Mouse (Mus musculus) stomach, embryonic 14.5 days (tissue): ENCODE results near the gene Shf. TPM values are rescaled to one million over a fixed set of nuclear protein-coding genes. Genes with fewer than 3 reads are reported as not detected.
A peak's percentile ranks its signal among the peaks of the same experiment; 100 is the strongest.

Experiments
- ATAC-seq: fragments of 200-750 bp; cut with Nextera tagmentation; 2 replicates; pipeline ENCODE4 v1.8.0; 2017; ENCODE audit warnings: low read depth, moderate TSS enrichment; ENCODE audit not compliant: insufficient number of reproducible peaks, insufficient read depth, low FRiP score
- H3K27ac ChIP-seq: fragments of 300-500 bp; sonication (generic); 2 replicates; pipeline ENCODE4 v1.5.1; 2014; ENCODE audit warnings: mild to moderate bottlenecking, low read length, moderate library complexity, mixed read lengths
- H3K27me3 ChIP-seq: fragments of 300-500 bp; sonication (generic); 2 replicates; pipeline ENCODE4 v1.6.1; 2014; ENCODE audit warnings: low read length, control low read depth, mixed read lengths; ENCODE audit not compliant: control insufficient read depth, insufficient read depth
- H3K36me3 ChIP-seq: fragments of 300-500 bp; sonication (generic); 2 replicates; pipeline ENCODE4 v1.6.1; 2014; ENCODE audit warnings: mild to moderate bottlenecking, control low read depth, low read length, moderate library complexity, mixed read lengths; ENCODE audit not compliant: control insufficient read depth, insufficient read depth
- H3K4me1 ChIP-seq: fragments of 300-500 bp; sonication (generic); 2 replicates; pipeline ENCODE4 v1.6.1; 2014; ENCODE audit warnings: low read length, control low read depth, mixed read lengths; ENCODE audit not compliant: control insufficient read depth, insufficient read depth
- H3K4me2 ChIP-seq: fragments of 300-500 bp; sonication (generic); replicated peaks from 2 replicates; pipeline ENCODE4 v1.6.1; 2014; ENCODE audit warnings: low read depth, low read length, control low read depth
- H3K4me3 ChIP-seq: fragments of 300-500 bp; sonication (generic); 2 replicates; pipeline ENCODE4 v1.5.1; 2014; ENCODE audit warnings: low read depth, low read length, control low read depth
- H3K9ac ChIP-seq: fragments of 300-500 bp; sonication (generic); replicated peaks from 2 replicates; pipeline ENCODE4 v1.6.1; 2014; ENCODE audit warnings: low read depth, mild to moderate bottlenecking, control low read depth, low read length, moderate library complexity, mixed read lengths
- H3K9me3 ChIP-seq: fragments of 300-500 bp; sonication (generic); 2 replicates; pipeline ENCODE4 v1.6.1; 2016; ENCODE audit warnings: low read depth, low read length, control low read depth; ENCODE audit not compliant: control insufficient read depth
- WGBS: fragments of 180-500 bp; shearing (Covaris S2); extraction: QIAGEN DNeasy Blood & Tissue Kit; methylation state at CpG from one replicate; pipeline ENCODE4 v1.1.7; 2014; 5-methylcytosine and 5-hydroxymethylcytosine counted together
- polyA plus RNA-seq: library from polyadenylated mRNA; unstranded; fragments of >200 nt; fragmentation: Nextera tagmentation; extraction: Ambion mirVana; gene quantifications from 2 replicates; pipeline ENCODE4 v1.2.1, GENCODE M21; 2014

Gene Shf
- polyA plus RNA-seq, 1 experiment from 2014 or later = 5.2 TPM

- Histone ChIP-seq H3K36me3 (peaks cover 10% of the 10 kb centered on the region), H3K4me2 (no peak overlapping the region), H3K9ac (no peak overlapping the region), H3K4me3 (no peak overlapping the region), H3K27ac (no peak overlapping the region), H3K9me3 (no peaks in the 10 kb centered on the region), H3K4me1 (no peaks in the 10 kb centered on the region; the same call in 1 of the 2 replicates), H3K27me3 (no peaks in the 10 kb centered on the region)
- ATAC-seq = no peak
- 87% methylated on average over 5 of the region's 5 CpGs for WGBS
These were observed 13.6 kb downstream of the Shf start for GRCm38 (mm10) chr2:122355389-122355788.

GRCm38 (mm10) chr2:122354191-122354929 lies 14.6 kb downstream of the Shf start:
- Histone ChIP-seq H3K36me3 (peaks cover 10% of the 10 kb centered on the region), H3K27me3 (no peaks in the 10 kb centered on the region), H3K4me3 (no peak overlapping the region), H3K9me3 (no peaks in the 10 kb centered on the region), H3K9ac (no peak overlapping the region), H3K4me2 (no peak overlapping the region), H3K27ac (no peak overlapping the region), H3K4me1 (peaks cover 4% of the 10 kb centered on the region; the same call in 1 of the 2 replicates)
- no peak for ATAC-seq
- 70% methylated on average over 12 of the region's 12 CpGs for WGBS

- Histone ChIP-seq H3K27me3 (no peaks in the 10 kb centered on the region), H3K4me1 (peaks cover 8% of the 10 kb centered on the region; the same call in 1 of the 2 replicates), H3K27ac (no peak overlapping the region), H3K36me3 (peaks cover 10% of the 10 kb centered on the region), H3K4me2 (no peak overlapping the region), H3K9ac (no peak overlapping the region), H3K4me3 (no peak overlapping the region), H3K9me3 (no peaks in the 10 kb centered on the region)
- 81% methylated on average over 8 of the region's 8 CpGs for WGBS
- ATAC-seq = no peak
These were observed 15.2 kb downstream of the Shf start for GRCm38 (mm10) chr2:122353765-122354164.

- ATAC-seq = no peak
These were observed 16.0 kb downstream of the Shf start for GRCm38 (mm10) chr2:122352992-122353391.

GRCm38 (mm10) chr2:122351931-122352329 lies 17.0 kb downstream of the Shf start:
- WGBS = 67% methylated on average over 4 of the region's 4 CpGs
- peak overlapping the region; percentile 48; the same call in 1 of the 2 replicates for H3K27ac ChIP-seq
- no peaks in the 10 kb centered on the region for H3K9me3 ChIP-seq
- no peak overlapping the region for H3K4me3 ChIP-seq
- no peak overlapping the region for H3K4me2 ChIP-seq
- H3K4me1 ChIP-seq = peaks cover 12% of the 10 kb centered on the region; the same call in 1 of the 2 replicates
- H3K9ac ChIP-seq = no peak overlapping the region
- no peaks in the 10 kb centered on the region for H3K27me3 ChIP-seq
- H3K36me3 ChIP-seq = peaks cover 10% of the 10 kb centered on the region
- no peak for ATAC-seq

More at GRCm38 (mm10) chr2:122352992-122353391, 16.0 kb downstream of the Shf start:
- H3K27me3 ChIP-seq = no peaks in the 10 kb centered on the region
- H3K4me1 ChIP-seq = peaks cover 10% of the 10 kb centered on the region; the same call in 1 of the 2 replicates
- WGBS = 68% methylated on average over 6 of the region's 6 CpGs
- no peak overlapping the region for H3K4me3 ChIP-seq
- H3K9me3 ChIP-seq = no peaks in the 10 kb centered on the region
- no peak overlapping the region for H3K27ac ChIP-seq
- peaks cover 10% of the 10 kb centered on the region for H3K36me3 ChIP-seq
- no peak overlapping the region for H3K9ac ChIP-seq
- H3K4me2 ChIP-seq = no peak overlapping the region

GRCm38 (mm10) chr2:122351156-122351930 lies 17.6 kb downstream of the Shf start:
- ATAC-seq = no peak
- 71% methylated on average over 5 of the region's 5 CpGs for WGBS

GRCm38 (mm10) chr2:122349136-122349785 lies 19.7 kb downstream of the Shf start:
- peak overlapping the region; percentile 97 for H3K27ac ChIP-seq
- peak overlapping the region; percentile 55 for H3K9ac ChIP-seq
- H3K36me3 ChIP-seq = peaks cover 5% of the 10 kb centered on the region; the same call in 1 of the 2 replicates
- H3K4me1 ChIP-seq = peaks cover 12% of the 10 kb centered on the region; the same call in 1 of the 2 replicates
- H3K4me3 ChIP-seq = peak overlapping the region; percentile 51
- H3K4me2 ChIP-seq = peak overlapping the region; percentile 68
- H3K9me3 ChIP-seq = no peaks in the 10 kb centered on the region
- peak; percentile 43 for ATAC-seq
- WGBS = 9% methylated on average over 14 of the region's 14 CpGs
- no peaks in the 10 kb centered on the region for H3K27me3 ChIP-seq

More at GRCm38 (mm10) chr2:122351156-122351930, 17.6 kb downstream of the Shf start:
- Histone ChIP-seq H3K27ac (peak overlapping the region; percentile 48; the same call in 1 of the 2 replicates), H3K36me3 (peaks cover 9% of the 10 kb centered on the region), H3K9me3 (no peaks in the 10 kb centered on the region), H3K4me2 (no peak overlapping the region), H3K4me3 (no peak overlapping the region), H3K9ac (no peak overlapping the region), H3K27me3 (no peaks in the 10 kb centered on the region), H3K4me1 (peaks cover 12% of the 10 kb centered on the region; the same call in 1 of the 2 replicates)
